Mouse (Mus musculus) macrophage (primary cell): ENCODE measurements around the gene Gpsm2. TPM values are rescaled to one million over a fixed set of nuclear protein-coding genes. Genes with fewer than 3 reads are reported as not detected.
"Not testable (repeated sequence)": the region's sequence is repeated elsewhere in the genome, so short reads cannot be mapped to it uniquely, and the experiment has no call there.

ENCODE experiments used
- H3K27ac ChIP-seq: fragments of 350-480 bp; formaldehyde crosslinking; 2 replicates; pipeline ENCODE4 v1.9.0; 2021
- H3K36me3 ChIP-seq: fragments of 350-480 bp; formaldehyde crosslinking; 2 replicates; pipeline ENCODE4 v1.9.0; 2021; ENCODE audit errors: inconsistent target
- H3K4me3 ChIP-seq: fragments of 350-480 bp; formaldehyde crosslinking; 2 replicates; pipeline ENCODE4 v1.9.0; 2021; ENCODE audit errors: inconsistent target
- H3K79me2 ChIP-seq: fragments of 350-480 bp; formaldehyde crosslinking; 2 replicates; pipeline ENCODE4 v1.9.0; 2021; ENCODE audit errors: inconsistent target
- WGBS: methylation state at CpG from one replicate; pipeline ENCODE4 v1.1.7; 2026; ENCODE audit warnings: inconsistent platforms; ENCODE audit not compliant: missing documents; 5-methylcytosine and 5-hydroxymethylcytosine counted together
- polyA plus RNA-seq: library from polyadenylated mRNA; stranded (reverse); fragments of 250-400 nt; gene quantifications from 3 replicates; pipeline ENCODE4 v1.2.4, GENCODE M21; 2018; ENCODE audit warnings: inconsistent platforms

Gene Gpsm2
- polyA plus RNA-seq, 1 experiment from 2014 or later = 10.8 TPM

- WGBS = 78% methylated on average over 7 of the region's 7 CpGs
- H3K79me2 ChIP-seq = peaks cover 64% of the 10 kb centered on the region
- H3K4me3 ChIP-seq = no peak overlapping the region
- H3K27ac ChIP-seq = no peak overlapping the region
- no peaks in the 10 kb centered on the region for H3K36me3 ChIP-seq
Measured at GRCm38 (mm10) chr3:108655486-108655885, 66.6 kb downstream of the Gpsm2 start.

GRCm38 (mm10) chr3:108654566-108654965 is 67.5 kb downstream of the Gpsm2 start:
- Histone ChIP-seq H3K27ac (0 out of 2 replicates have a peak overlapping the region, but pooled peaks have one; percentile 4), H3K36me3 (no peaks in the 10 kb centered on the region), H3K4me3 (peak overlapping the region; percentile 71), H3K79me2 (peaks cover 55% of the 10 kb centered on the region)
- 13% methylated on average over 14 of the region's 14 CpGs for WGBS

DNA sequence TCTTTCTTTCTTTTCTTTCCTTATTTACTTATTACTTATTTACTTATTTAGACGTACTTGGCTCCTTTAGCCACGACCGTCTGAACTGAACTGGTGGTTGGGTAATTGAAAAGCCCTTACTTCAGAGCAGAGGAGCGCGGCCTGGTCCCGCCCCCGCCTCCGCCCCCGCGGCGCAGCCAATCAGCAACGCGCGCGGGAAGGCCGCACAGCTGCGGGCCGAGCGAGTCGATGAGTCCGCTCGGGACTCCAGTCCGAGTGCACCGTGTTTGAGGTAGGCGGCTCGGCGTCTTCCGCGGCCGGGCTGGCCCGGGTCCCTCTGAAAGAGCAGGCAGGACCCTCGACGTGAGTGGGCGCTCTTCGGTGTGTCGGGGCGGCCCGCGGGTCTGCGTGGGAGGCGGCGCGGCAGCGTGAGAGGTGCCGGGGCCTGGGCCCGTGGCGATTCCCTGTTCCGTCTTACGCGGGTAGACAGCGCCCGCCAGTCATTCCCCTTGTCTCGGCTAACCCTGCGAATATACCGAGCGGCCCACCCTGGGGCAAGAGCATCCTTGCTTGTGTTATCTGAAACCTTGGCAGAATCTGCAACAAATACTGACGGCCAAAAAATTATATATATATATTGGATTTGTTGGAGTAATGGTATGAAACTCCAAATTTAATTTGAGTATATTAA is 68.3 kb downstream of the Gpsm2 start, which contains the start of gene Clcc1:
Gene Clcc1 (plus strand): TSS at position 204 of the 670 bp plus-strand sequence.
- H3K36me3 ChIP-seq = no peaks in the 10 kb centered on the region
- 0 out of 2 replicates have a peak within 1 kb of the TSS, but pooled peaks have one; percentile 4 for H3K27ac ChIP-seq
- peak within 1 kb of the TSS; percentile 71 for H3K4me3 ChIP-seq
- H3K79me2 ChIP-seq = peaks cover 48% of the 10 kb centered on the region
- under 1% methylated on average over 41 of the region's 57 CpGs for WGBS

DNA sequence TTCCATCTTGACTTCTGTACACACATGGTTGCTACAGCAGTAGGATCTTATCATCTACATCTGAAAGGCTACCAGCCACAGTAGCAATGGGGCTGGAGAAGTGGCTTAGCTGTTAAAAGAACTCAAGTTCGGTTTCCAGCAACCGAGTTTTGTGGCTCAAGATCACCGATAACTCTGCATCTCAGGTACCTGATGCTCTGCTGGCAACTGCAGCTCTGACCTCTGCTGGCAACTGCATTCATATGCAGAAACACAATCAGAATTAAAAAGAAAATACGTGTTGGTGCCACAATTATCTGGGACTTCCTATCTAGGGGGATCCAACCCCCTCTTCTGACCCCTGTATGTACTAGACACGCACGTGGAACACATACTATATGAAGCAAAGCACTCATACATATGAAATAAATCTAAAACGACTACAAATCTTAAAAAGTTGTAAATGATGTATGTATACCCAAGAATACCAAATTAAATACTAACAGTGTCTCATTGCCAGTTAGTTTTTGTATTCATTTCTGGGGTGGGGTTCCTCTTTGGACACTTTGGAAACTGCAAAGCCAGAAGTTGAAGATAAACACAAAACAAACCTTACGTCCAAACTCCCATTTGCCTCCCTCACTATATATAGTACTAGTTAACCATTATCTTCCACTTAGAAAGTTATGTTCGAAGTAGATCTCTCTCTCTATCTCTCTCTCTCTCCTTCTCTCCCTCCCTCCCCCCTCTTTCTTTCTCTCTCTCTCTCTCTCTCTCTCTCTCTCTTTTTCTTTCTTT is 69.1 kb downstream of the Gpsm2 start:
- Histone ChIP-seq H3K79me2 (peaks cover 40% of the 10 kb centered on the region), H3K36me3 (no peaks in the 10 kb centered on the region), H3K27ac (no peak overlapping the region), H3K4me3 (peak overlapping the region; percentile 23)
- 14% methylated on average over 8 of the region's 9 CpGs for WGBS

DNA sequence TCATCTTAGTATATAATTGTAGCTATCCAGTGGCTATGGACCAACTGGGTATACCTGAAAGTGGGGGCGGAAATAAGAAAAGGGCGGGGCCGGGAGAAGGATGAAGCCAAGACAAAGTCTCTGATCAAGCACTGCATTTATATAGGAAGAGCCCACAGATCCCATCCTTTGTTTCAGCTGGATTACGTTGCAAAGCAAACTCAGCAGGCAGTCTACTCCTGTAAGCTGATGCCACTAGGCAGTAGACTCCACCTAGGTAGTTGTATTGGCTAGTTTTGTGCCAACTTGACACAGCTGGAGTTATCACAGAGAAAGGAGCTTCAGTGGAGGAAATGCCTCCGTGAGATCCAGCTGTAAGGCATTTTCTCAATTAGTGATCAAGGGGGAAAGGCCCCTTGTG is 74.4 kb downstream of the Gpsm2 start:
- peaks cover 14% of the 10 kb centered on the region; the same call in 1 of the 2 replicates for H3K36me3 ChIP-seq
- not testable (repeated sequence) for H3K4me3 ChIP-seq, H3K79me2 ChIP-seq, H3K27ac ChIP-seq
- 91% methylated on average over 5 of the region's 5 CpGs for WGBS

- WGBS = 95% methylated on average over 7 of the region's 7 CpGs
- Histone ChIP-seq H3K4me3 (no peak overlapping the region), H3K36me3 (peaks cover 14% of the 10 kb centered on the region; the same call in 1 of the 2 replicates), H3K27ac (no peak overlapping the region), H3K79me2 (no peaks in the 10 kb centered on the region)
Measured at GRCm38 (mm10) chr3:108646036-108646435, 76.1 kb downstream of the Gpsm2 start.

DNA sequence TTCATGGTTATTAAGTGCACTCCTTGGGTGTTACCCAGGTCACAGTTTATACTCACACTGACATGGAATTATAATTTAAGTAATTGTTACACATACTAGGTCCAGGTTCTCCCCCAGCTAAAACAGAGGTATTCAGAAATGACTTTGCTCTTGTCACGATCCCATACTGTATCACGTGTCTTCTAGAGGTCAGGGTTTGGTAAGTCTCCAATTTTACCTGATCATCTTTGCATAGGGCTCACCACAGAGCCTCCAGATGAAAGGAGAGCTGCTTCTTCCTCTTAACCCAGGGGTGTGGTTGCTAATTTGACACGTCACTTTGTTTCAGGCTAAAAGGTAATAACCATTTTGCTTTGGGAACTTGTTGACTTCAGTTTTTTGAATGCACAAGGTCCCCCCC is 77.3 kb downstream of the Gpsm2 start:
- Histone ChIP-seq H3K4me3 (no peak overlapping the region), H3K79me2 (no peaks in the 10 kb centered on the region), H3K27ac (no peak overlapping the region), H3K36me3 (peaks cover 14% of the 10 kb centered on the region; the same call in 1 of the 2 replicates)
- 90% methylated on average over 3 of the region's 3 CpGs for WGBS

DNA sequence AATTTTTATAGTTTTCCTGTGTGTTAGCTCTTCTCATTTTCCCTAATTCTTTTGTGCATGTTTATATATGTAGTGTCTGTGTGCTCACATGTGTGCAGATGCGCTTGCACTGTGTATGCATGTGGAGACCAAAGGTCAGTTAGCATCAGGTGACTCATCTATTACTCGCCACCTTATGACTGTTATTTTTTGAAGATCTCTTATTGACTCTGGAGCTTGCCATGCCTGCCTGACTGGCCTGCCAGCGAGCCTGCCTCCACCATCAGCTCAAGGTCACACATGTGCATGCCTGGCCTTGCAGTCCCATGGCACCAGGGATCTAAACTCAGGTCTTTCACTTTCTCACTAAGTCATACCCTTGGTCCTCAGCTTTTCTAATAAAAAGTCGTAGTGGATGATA is 81.1 kb downstream of the Gpsm2 start:
- 95% methylated on average over 4 of the region's 4 CpGs for WGBS
- H3K36me3 ChIP-seq = peaks cover 14% of the 10 kb centered on the region; the same call in 1 of the 2 replicates
- H3K79me2 ChIP-seq = no peaks in the 10 kb centered on the region
- H3K27ac ChIP-seq = no peak overlapping the region
- no peak overlapping the region for H3K4me3 ChIP-seq

DNA sequence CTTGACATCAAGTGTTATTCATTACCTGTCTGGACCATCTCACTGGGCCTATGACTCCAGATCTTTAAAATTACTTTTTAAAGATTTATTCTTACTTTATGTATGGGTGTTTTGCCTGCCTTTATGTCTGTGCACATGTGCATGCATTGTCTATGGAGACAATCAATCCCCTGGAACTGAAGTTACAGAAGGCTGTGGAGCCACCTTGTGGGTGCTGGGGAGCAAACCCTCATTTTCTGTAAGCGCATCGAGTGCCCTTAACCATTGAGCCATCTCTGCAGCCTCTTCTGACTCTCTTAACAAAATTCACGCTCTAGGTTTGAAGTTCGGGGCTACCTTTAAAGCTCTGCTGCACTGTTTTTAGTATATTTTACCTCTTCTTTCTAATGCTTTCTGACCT is 82.7 kb downstream of the Gpsm2 start:
- no peak overlapping the region for H3K27ac ChIP-seq

DNA sequence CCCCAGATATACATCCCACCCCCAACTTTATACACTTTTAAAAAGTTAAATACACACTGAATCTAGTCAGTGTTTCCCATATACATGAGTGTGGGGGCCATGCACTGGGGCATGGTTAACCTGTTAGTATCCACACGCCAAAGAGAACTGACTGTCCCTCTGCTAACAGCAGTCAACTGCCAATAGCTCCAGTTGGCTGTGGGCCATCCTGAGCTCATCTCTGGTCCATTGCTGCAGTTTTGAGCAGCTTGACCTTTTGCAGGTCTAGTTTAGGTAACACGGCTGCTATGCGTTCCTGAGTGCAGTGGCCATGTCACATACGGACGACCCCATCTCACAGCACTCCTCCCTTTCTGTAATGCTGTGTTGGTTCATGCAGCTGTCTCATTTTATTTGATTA is 87.3 kb downstream of the Gpsm2 start:
- Histone ChIP-seq H3K79me2 (no peaks in the 10 kb centered on the region), H3K4me3 (no peak overlapping the region), H3K36me3 (no peaks in the 10 kb centered on the region), H3K27ac (no peak overlapping the region)
- 93% methylated on average over 5 of the region's 5 CpGs for WGBS

More for the DNA sequence above, 82.7 kb downstream of the Gpsm2 start:
- H3K36me3 ChIP-seq = peaks cover 9% of the 10 kb centered on the region; the same call in 1 of the 2 replicates
- no peak overlapping the region for H3K4me3 ChIP-seq
- 81% methylated on average over 4 of the region's 4 CpGs for WGBS
- no peaks in the 10 kb centered on the region for H3K79me2 ChIP-seq

Other genes with a start within 250 kb of the Gpsm2 start
- not detected in 3 replicates for gene 1700013F07Rik, start 188.2 kb downstream of the Gpsm2 start, polyA plus RNA-seq
- gene 5330417C22Rik, start 185.8 kb downstream of the Gpsm2 start, polyA plus RNA-seq = not detected in 3 replicates
- gene Tmem167b, start 159.8 kb downstream of the Gpsm2 start, polyA plus RNA-seq = 40.7 to 43.1 TPM (median 41.5 TPM) in 3 replicates
- gene Taf13, start 150.6 kb downstream of the Gpsm2 start, polyA plus RNA-seq = 23.0 to 37.5 TPM (median 26.9 TPM) in 3 replicates
- 4.4 to 5.8 TPM (median 5.8 TPM) in 3 replicates for gene Wdr47, start 131.0 kb downstream of the Gpsm2 start, polyA plus RNA-seq
- gene Clcc1, start 68.4 kb downstream of the Gpsm2 start, polyA plus RNA-seq = 48.3 to 56.9 TPM (median 49.1 TPM) in 3 replicates
- not detected in 3 replicates for gene Aknad1, start 17.3 kb upstream of the Gpsm2 start, polyA plus RNA-seq
- 35.4 to 73.9 TPM (median 66.9 TPM) in 3 replicates for gene Stxbp3, start 118.2 kb upstream of the Gpsm2 start, polyA plus RNA-seq
- 0.12 to 0.16 TPM (median 0.13 TPM) in 3 replicates for gene Fndc7, start 167.7 kb upstream of the Gpsm2 start, polyA plus RNA-seq
- 42.7 to 154 TPM (median 82.2 TPM) in 3 replicates for gene Prpf38b, start 189.4 kb upstream of the Gpsm2 start, polyA plus RNA-seq
- not detected in 3 replicates for gene Henmt1, start 217.6 kb upstream of the Gpsm2 start, polyA plus RNA-seq
- gene Gm9857, start 218.1 kb upstream of the Gpsm2 start, polyA plus RNA-seq = not detected in 3 replicates